Mouse (Mus musculus) heart, embryonic 14.5 days (tissue): ENCODE data around the gene Crhr1. TPM values are rescaled to one million over a fixed set of nuclear protein-coding genes. Genes with fewer than 3 reads are reported as not detected.

ENCODE experiments used
- ATAC-seq: fragments of 200-750 bp; cut with Nextera tagmentation; 2 replicates; pipeline ENCODE4 v1.8.0; 2017; ENCODE audit warnings: low read depth, moderate TSS enrichment; ENCODE audit not compliant: insufficient number of reproducible peaks, insufficient read depth, low FRiP score
- H3K27ac ChIP-seq, 2 experiments: fragments of 200-500 bp in 1 of 2; fragments of 300-500 bp in 1 of 2; sonication (generic) in 1 of 2; replicated peaks in 1 of 2; 2 replicates each; pipeline ENCODE4 v1.5.1; 2012 to 2014; ENCODE audit warnings: low read depth in 2 of 2, low read length in 2 of 2, control low read depth in 1 of 2, mild to moderate bottlenecking in 1 of 2, mixed read lengths in 1 of 2; ENCODE audit not compliant: control insufficient read depth in 1 of 2, insufficient read depth in 1 of 2
- H3K27me3 ChIP-seq: fragments of 300-500 bp; sonication (generic); 2 replicates; pipeline ENCODE4 v1.6.1; 2014; ENCODE audit warnings: mild to moderate bottlenecking, low read length, control low read depth; ENCODE audit not compliant: control insufficient read depth, insufficient read depth
- H3K36me3 ChIP-seq: fragments of 300-500 bp; sonication (generic); 2 replicates; pipeline ENCODE4 v1.6.1; 2014; ENCODE audit warnings: mild to moderate bottlenecking, control low read depth, low read length, mixed read lengths; ENCODE audit not compliant: control insufficient read depth, insufficient read depth
- H3K4me1 ChIP-seq, 2 experiments: fragments of 200-500 bp in 1 of 2; fragments of 300-500 bp in 1 of 2; sonication (generic) in 1 of 2; 2 replicates each; pipeline ENCODE4 v1.6.1; 2012 to 2014; ENCODE audit warnings: low read length in 2 of 2, control low read depth in 1 of 2, mixed read lengths in 1 of 2; ENCODE audit not compliant: control insufficient read depth in 2 of 2, insufficient read depth in 2 of 2
- H3K4me2 ChIP-seq: fragments of 300-500 bp; sonication (generic); 2 replicates; pipeline ENCODE4 v1.6.1; 2014; ENCODE audit warnings: mild to moderate bottlenecking, low read length
- H3K4me3 ChIP-seq, 2 experiments: fragments of 200-500 bp in 1 of 2; fragments of 300-500 bp in 1 of 2; sonication (generic) in 1 of 2; 2 replicates each; pipeline ENCODE4 v1.5.1; 2012 to 2014; ENCODE audit warnings: low read length in 2 of 2, mild to moderate bottlenecking in 2 of 2, control low read depth in 1 of 2, low read depth in 1 of 2, moderate library complexity in 1 of 2; ENCODE audit not compliant: control insufficient read depth in 1 of 2, insufficient read depth in 1 of 2
- H3K9ac ChIP-seq: fragments of 300-500 bp; sonication (generic); 2 replicates; pipeline ENCODE4 v1.6.1; 2014; ENCODE audit warnings: mild to moderate bottlenecking, low read length
- H3K9me3 ChIP-seq: fragments of 300-500 bp; sonication (generic); 2 replicates; pipeline ENCODE4 v1.6.1; 2016; ENCODE audit warnings: low read length, control low read depth; ENCODE audit not compliant: control insufficient read depth
- WGBS: fragments of 180-500 bp; shearing (Covaris S2); extraction: QIAGEN DNeasy Blood & Tissue Kit; methylation state at CpG from one replicate; pipeline ENCODE4 v1.1.7; 2014; 5-methylcytosine and 5-hydroxymethylcytosine counted together
- polyA plus RNA-seq: library from polyadenylated mRNA; unstranded; fragments of >200 nt; fragmentation: Nextera tagmentation; extraction: Ambion mirVana; gene quantifications from 2 replicates; pipeline ENCODE4 v1.2.1, GENCODE M21; 2014

Crhr1 gene
- polyA plus RNA-seq, result not detected in 2 replicates

- Histone ChIP-seq H3K27ac (no peak within 1 kb of the TSS), H3K4me1 (peaks cover 4 to 19% of the 10 kb centered on the region in 2 experiments; a peak in 3 of 4 replicates), H3K4me2 (peak within 1 kb of the TSS; percentile 77), H3K36me3 (no peaks in the 10 kb centered on the region), H3K9ac (no peak within 1 kb of the TSS), H3K27me3 (peaks cover 88% of the 10 kb centered on the region), H3K4me3 (peak within 1 kb of the TSS; percentile 37 to 45), H3K9me3 (no peaks in the 10 kb centered on the region)
- WGBS, result 2% methylated on average over 72 of the region's 80 CpGs
- ATAC-seq, result no peak
Measured at GRCm38 (mm10) chr11:104132580-104133441, at the start of gene Crhr1. Crhr1 (plus strand) TSS chr11:104132855.

GRCm38 (mm10) chr11:104083248-104083647 lies 49.4 kb upstream of the Crhr1 start:
- Histone ChIP-seq H3K4me1 (no peaks in the 10 kb centered on the region), H3K4me2 (no peak overlapping the region), H3K36me3 (no peaks in the 10 kb centered on the region), H3K4me3 (no peak overlapping the region), H3K9me3 (no peaks in the 10 kb centered on the region), H3K27ac (no peak overlapping the region), H3K27me3 (no peaks in the 10 kb centered on the region), H3K9ac (no peak overlapping the region)
- 93% methylated on average over 7 of the region's 7 CpGs for WGBS
- no peak for ATAC-seq

DNA sequence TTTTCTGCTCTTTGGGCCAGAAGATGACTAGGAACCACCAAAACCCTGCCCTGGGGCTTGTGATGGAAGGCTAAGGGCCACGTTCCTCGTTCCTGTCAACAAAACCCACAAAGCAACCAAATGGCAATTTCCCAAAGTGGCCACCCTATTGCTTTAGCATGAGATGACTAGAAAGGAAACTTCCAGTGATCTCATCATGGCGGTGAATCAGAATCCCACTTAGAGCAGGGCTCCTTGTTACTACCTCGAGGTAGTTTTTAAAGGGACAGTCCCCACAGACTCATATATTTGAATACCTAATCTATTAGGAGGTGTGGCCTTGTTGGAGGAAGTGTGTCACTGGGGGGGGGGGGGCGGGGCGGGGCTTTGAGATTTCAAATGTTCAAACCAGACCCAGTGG lies 48.9 kb upstream of the Crhr1 start:
- no peak for ATAC-seq
- 79% methylated on average over 6 of the region's 6 CpGs for WGBS

DNA sequence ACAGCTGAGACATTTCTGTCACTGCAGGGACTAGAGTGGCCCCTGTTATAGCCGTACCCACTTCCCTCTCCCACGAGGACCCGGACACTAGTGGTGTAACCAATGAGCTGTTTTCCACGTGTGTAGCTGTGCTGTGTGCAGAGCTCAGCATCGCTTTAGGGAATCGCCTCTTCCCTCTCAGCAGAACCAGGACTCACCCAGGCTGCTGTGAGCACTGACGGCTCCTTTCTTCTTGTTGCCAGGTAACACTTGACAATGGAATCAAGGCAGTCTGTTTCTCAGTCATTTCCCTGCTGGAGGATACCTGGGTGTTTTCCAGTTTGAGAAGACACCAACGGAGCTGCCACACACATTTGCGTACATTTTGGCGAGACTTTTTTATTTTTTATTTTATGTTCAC lies 44.1 kb upstream of the Crhr1 start:
- no peak overlapping the region for H3K9ac ChIP-seq
- no peak for ATAC-seq
- H3K4me2 ChIP-seq, result no peak overlapping the region
- no peaks in the 10 kb centered on the region; a peak in 1 of 4 replicates for H3K4me1 ChIP-seq
- no peaks in the 10 kb centered on the region for H3K9me3 ChIP-seq
- no peak overlapping the region for H3K27ac ChIP-seq
- 55% methylated on average over 10 of the region's 10 CpGs for WGBS
- H3K27me3 ChIP-seq, result no peaks in the 10 kb centered on the region
- no peak overlapping the region for H3K4me3 ChIP-seq
- H3K36me3 ChIP-seq, result no peaks in the 10 kb centered on the region

More for the DNA sequence above, 48.9 kb upstream of the Crhr1 start:
- Histone ChIP-seq H3K27me3 (no peaks in the 10 kb centered on the region), H3K4me2 (no peak overlapping the region), H3K27ac (no peak overlapping the region), H3K9ac (no peak overlapping the region), H3K4me3 (no peak overlapping the region), H3K36me3 (no peaks in the 10 kb centered on the region), H3K9me3 (no peaks in the 10 kb centered on the region), H3K4me1 (no peaks in the 10 kb centered on the region)

DNA sequence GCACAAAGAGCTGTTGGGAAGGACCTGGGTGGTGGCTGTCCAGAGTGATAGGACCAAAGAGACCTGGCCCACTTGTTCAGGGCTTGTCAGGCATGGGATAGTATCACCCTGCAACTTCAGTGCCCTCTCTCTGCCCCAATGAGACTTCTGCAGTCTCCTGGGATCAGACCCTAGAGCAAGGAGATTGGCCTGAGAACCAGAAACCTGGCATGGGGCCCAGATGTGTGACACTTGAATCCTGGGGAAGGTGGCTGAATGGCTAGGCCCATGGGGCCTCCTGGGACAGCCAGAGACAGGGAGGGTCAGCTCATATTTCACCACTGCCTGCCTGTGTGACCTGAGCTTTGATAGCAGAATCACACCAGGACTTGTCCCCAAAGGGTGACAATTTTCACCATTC lies 41.9 kb upstream of the Crhr1 start:
- no peaks in the 10 kb centered on the region for H3K36me3 ChIP-seq
- no peak for ATAC-seq
- H3K27me3 ChIP-seq, result no peaks in the 10 kb centered on the region
- no peak overlapping the region for H3K27ac ChIP-seq
- no peaks in the 10 kb centered on the region for H3K9me3 ChIP-seq
- no peak overlapping the region for H3K4me3 ChIP-seq
- no peak overlapping the region for H3K4me2 ChIP-seq
- peaks cover 0 to 2% of the 10 kb centered on the region in 2 experiments; a peak in 1 of 4 replicates for H3K4me1 ChIP-seq
- H3K9ac ChIP-seq, result no peak overlapping the region

DNA sequence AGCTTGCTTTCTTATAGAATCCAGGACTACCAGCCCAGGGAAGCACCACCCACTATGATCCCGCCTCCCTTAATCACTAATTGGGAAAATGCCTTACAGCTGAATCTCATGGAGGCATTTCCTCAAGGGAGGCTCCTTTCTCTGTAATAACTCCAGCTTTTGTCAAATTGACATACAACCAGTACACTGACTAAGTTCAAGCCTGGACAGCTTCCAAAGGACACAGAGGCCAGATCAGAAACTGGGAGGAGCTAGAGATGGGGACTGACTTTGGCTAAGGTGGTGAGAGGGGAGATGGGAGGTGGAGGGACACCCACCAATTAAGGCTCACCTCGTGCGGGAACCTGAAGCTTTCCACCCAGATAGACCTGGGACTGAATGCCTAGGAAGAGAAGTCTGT lies 37.5 kb upstream of the Crhr1 start:
- Histone ChIP-seq H3K9ac (no peak overlapping the region), H3K4me1 (peaks cover 0 to 2% of the 10 kb centered on the region in 2 experiments; a peak in 1 of 4 replicates), H3K27me3 (peaks cover 4% of the 10 kb centered on the region), H3K27ac (no peak overlapping the region), H3K4me2 (no peak overlapping the region), H3K9me3 (no peaks in the 10 kb centered on the region), H3K4me3 (no peak overlapping the region), H3K36me3 (no peaks in the 10 kb centered on the region)
- WGBS, result 70% methylated on average over 3 of the region's 3 CpGs
- no peak for ATAC-seq

DNA sequence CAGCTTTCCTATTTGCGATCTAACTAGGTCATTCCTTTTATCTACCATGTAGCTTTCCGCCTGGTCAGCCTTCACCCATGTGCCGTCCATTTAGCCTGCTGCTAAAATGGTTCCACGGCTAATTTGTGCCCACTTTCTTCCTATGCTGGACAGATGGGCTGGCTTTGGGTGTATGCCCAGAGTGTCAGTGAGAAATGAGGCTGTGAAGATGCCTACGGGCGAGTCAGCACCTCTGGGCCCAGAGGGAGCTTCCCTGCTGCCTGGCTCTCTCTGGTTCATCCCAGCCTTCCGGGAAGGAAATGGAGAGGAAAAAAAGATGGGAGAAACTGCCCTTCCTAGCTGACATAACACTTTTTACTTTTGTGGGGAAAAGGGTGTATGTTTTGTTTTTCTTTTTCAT lies 36.1 kb upstream of the Crhr1 start:
- H3K4me3 ChIP-seq, result no peak overlapping the region
- H3K27ac ChIP-seq, result no peak overlapping the region
- peaks cover 0 to 2% of the 10 kb centered on the region in 2 experiments; a peak in 1 of 4 replicates for H3K4me1 ChIP-seq
- no peak for ATAC-seq
- peaks cover 9% of the 10 kb centered on the region for H3K27me3 ChIP-seq
- H3K9me3 ChIP-seq, result no peaks in the 10 kb centered on the region
- 80% methylated on average over 7 of the region's 7 CpGs for WGBS
- H3K4me2 ChIP-seq, result no peak overlapping the region
- H3K9ac ChIP-seq, result no peak overlapping the region
- H3K36me3 ChIP-seq, result no peaks in the 10 kb centered on the region
